Mouse (Mus musculus): Measurements from ENCODE around the gene Megf8.
A peak's percentile ranks its signal among the peaks of the same experiment; 100 is the strongest.

Megf8 gene

GRCm38 (mm10) chr7:25402671-25403101 is 85.7 kb downstream of the Megf8 start:
- peak; percentile 54 for DNase-seq (ENCODE audit: low spot score)

DNA sequence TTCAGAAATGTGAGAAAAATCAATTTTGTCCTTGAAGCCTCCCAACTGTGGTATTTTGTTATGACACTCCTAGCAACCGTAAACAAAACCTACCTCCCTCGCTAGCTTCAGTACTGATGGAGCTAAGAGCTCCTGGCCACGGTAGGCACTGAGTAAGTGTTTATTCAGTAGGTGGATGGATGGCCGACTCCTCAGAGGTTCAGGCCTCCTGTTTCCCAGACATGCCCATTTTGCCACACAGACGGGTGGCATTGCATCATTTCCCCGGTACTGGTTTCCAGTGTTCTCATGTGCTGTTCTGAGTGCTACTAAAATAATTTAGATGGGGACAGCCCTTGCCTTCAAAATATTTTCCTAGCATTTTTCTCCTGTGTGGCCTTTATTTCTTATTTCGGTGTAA is 89.5 kb downstream of the Megf8 start:
- no peak for DNase-seq (ENCODE audit: low spot score)

DNA sequence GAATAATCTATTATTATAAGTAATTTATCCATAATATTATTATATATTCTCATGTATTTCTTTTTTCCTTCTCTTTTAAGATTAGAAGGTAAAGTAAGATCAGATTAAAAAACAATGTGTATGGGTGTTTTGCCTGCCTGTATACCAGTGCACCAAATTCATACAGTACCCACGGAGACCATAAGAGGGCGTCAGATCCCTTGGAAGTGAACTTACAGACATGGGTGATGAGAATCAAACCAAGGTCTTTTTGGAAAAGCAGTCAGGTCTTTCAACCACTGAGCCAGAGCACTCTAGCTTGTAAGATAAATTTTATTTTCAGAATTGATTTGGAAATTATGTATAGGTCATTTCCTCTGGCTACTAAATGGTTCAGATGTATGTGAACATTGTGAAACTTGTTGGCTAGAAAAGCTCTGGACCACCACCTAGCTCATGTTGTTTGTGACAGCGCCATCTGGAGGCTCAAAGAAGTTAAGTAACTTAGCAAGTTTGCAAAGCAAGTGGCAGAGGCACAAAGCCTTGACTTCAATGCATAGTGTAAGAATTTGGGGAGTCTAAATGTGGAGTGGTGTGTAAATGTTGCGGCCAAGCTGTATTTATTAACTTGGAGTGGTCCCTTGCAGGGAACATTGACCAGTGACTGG is 92.3 kb downstream of the Megf8 start:
- no peak for DNase-seq (ENCODE audit: low spot score)

DNA sequence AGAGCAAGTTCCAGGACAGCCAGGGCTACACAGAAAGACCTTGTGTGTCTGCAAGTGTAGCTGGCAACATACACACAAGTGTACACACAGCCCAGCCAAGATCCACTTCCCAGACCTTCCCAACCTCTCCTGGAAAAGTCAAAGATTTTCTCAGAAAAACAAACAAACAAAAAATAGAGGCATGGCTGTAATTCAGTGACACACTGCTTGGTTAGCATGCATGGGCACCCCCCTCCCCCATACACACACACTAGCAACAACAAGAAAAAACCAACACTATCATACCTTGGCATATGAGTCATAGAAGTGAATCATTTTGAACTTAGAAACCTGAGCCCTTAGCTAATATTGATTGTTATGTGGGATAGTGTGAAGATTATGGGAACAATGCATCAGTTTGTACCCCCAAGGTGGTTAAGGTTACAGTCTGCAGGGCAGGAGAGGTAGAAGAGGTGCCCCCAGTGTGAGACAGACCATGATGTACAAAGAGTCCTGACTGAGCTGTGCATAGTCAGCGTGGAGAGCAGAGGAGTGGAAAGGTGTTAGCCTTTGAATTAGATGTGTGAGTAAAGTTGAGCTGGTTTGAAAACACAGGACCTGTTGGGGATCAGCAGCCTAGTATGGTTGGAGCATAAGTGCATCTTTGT is 94.1 kb downstream of the Megf8 start:
- DNase-seq (ENCODE audit: low spot score) = no peak

DNA sequence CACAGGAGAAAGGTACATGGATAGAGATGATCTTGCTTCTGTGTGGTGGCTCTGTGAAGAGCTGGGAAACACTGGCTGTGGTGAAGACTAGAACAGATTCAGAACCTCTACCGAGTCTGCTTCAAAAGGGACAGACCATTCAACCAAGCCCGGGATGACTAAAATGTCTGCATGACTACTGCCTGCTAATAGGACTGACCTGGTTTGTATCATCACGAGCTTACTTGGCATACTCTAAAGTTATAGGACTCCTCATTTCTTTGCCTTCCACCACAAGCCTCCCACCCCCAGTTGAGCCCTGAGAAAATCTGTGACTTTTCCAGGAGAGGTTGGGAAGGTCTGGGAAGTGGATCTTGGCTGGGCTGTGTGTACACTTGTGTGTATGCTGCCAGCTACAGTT is 94.9 kb downstream of the Megf8 start:
- DNase-seq (ENCODE audit: low spot score) = no peak

DNA sequence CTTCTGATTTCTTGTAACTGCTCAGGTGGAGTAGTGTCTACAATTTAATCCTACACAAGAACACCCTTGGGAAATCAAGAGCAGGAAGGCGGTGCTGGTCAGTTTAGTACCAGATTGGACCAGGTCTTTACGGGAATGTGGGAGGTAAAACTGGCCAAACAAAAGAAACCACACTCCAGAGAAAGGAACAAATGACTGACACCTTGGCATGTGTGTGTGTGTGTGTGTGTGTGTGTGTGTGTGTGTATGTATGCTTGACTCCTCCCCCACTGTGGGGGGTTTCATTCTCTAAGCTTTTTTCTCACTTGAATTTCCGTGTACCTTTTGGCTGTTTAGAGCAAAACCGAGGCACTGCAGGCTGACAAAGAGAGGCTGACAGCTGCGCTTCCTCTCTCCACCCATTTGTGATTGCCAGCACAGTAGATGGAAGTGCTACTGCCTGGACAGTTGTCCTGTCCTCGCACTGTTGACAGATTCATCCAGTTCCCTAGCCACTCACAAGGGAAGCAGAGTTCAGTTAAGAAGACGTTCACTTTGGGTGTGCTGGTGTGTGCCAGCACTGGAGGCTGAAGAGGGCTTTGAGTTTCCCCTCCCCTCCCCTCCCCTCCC is 96.0 kb downstream of the Megf8 start, which contains the start of gene Cxcl17:
Cxcl17 (minus strand) TSS at position 54 of the 609 bp plus-strand sequence.
- no peak for DNase-seq (ENCODE audit: low spot score)

Data from urinary bladder, postnatal 25 days (tissue).